Mouse (Mus musculus) retina, postnatal 7 days (tissue): ENCODE results near the gene Cenpu.
A peak's percentile ranks its signal among the peaks of the same experiment; 100 is the strongest.

Experiments used
- DNase-seq: peaks from one replicate; pipeline ENCODE4 v3.0.0-alpha.2; 2012; ENCODE audit warnings: low read depth, low spot score

Gene Cenpu

DNA sequence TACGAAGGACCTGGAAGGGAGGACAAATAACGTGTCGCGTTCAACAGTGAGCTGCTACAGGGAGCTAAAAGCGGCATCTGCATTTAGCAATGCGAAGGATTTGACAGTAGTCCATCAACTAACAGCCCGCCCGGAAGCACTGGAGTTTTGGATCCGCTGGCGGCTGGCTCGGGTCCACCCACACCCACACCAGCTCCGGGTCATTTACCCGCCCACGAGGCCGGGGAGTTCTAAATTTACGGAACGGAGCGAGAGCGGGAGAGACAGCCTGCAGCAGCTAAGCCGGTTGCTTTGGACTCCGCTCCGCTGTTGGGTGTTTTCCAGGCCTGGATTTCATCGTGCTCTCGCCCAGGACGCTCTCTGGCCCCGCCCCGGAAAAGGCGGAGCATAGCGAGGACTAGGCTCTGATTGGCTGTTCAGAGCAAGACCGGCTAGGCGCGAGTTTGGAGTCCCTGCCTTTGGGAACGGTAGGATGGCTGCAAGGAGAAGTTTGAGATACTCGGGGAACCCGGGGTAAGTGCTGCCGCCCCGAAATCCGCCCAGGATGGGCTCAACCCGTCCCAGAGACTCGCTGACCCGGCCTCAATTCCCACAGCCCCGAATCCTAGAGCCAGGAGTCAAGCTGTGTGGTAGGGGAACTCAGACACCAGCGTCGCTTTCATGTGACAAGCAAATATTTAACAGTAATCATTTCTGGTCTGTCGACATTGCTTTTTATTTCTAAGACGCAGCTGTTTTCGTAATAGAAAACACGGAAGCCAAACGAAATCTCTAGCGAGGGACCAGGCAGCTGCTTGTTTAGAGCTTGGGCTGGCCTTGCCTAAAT is at the start of gene Cenpu:
TSS of gene Cenpu (plus strand) at position 414 of the 826 bp plus-strand sequence.
- peak; percentile 99 for DNase-seq

DNA sequence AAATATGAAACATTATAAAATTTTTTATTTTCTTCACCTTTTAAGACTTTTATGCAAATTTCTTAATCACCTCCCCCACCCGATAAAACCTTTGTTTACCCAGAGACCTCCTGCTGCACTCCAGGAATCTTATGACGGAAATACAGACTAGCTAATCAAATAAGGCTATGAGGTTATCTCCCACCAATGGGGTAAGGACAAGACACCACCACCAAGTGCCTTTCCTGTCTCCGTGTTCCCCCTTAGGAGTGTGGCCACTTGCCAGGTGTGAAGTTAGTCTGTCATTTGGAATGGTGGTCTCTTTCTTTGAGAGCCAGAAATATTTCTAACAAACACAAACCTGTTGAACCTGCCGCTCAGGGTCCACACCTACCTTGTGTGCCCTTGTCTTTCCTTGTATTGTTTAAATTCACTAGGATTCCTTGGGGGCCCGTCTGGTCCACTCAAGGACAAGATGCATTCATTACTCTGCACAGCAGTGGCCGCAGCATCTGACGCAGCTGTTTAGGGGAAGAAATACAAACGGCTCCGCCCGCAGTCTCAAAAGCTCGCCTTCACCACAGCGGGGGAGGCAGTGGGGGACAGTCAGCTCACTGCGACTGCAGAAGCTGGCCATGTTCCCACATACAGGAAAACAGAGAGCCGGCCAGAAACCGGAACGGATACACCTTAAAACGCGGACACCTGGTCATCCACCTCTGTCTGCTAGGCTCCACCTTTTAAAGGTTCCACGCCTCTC is 49.3 kb upstream of the Cenpu start:
- DNase-seq: no peak

DNA sequence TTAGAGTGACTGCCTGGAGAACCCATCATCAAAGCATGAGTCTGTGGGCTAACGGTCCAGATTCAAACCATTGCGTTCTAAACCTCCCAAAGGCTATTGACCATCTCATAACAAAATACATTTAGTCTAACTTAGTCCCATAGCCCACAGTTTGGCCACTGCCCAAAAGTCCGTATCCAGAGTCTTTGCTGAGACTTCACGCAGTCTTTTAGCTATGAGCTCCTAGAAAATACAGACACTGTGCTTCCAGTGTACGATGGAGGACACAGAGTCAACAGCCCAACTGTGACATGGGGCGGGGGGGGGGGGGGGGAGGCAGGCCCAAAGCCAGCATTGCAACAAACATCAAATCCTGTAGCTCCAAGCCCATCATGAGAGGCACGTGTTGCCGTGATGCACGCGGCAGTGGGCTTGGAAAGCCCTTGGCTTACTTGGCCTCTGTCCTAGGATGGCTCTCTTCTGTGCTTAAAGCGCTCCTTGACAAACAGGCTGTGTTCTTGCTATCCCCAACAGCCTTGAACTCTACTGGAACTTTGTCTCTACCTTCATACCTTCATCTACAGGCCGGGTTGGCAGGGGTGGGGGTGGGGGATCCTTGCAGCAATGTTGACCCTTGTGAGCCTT is 48.6 kb upstream of the Cenpu start:
- no peak for DNase-seq

DNA sequence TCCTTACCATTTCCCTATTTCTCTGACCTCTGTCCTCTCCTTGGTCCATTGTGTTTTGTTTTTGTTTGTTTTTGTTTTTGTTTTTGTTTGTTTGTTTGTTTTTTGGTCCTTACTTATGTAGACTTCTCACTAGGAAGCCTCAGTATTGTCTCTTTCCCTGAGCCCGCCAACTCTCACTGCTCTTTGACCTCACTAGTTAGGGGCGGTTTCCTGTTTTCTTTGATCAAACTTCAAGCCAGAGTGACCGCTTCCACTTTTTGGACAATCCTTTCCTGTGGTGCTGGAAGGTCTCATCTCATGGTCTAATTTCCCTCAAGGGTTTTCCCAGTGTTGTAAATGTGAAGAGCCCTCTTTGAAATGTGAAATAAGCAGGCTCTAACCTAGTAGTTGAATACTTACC is 47.6 kb upstream of the Cenpu start:
- no peak for DNase-seq

DNA sequence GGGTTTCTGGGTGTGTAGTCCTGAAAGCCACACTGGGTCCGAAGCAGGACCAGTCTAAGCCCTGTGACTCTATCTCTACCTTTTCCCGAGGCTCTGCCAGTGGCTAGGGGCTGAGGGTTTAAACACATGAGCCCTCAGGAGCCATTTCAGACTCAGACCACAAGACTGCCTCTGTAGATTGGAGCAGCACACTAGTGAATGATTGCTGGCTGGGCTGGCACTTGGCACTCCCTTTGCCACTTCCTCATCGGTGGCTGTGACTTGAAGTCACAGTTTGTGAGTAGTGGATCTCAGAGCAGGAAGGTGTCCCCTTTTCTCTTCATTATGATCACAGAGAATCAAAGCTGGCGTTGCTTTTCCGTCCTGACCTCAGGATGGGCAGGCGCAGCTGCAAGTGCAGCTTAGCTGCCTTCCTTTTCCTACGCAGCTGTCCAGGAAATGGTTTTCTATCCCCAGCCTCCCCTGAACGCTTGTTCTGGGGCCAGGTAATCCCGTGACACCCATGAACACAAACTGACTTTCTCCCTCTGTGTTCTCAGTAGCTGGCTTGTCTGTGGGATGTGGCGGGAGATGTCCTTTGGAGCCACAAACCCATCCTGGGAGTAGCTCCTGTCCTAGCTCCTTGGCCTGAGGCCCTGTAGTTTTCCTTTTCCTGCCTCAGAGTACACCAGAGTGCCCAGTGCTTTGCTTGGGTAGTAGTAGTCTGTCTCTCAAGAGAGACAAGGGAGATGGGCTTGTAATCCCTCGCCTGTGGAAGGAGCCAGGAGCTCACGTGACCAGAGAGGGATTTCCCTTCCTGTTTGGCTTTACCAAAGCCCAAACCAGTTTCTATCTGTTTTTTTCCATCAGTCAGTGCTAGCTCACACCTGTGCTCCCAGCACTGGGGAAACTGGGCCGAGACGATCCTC is 43.1 kb upstream of the Cenpu start:
- DNase-seq: no peak

DNA sequence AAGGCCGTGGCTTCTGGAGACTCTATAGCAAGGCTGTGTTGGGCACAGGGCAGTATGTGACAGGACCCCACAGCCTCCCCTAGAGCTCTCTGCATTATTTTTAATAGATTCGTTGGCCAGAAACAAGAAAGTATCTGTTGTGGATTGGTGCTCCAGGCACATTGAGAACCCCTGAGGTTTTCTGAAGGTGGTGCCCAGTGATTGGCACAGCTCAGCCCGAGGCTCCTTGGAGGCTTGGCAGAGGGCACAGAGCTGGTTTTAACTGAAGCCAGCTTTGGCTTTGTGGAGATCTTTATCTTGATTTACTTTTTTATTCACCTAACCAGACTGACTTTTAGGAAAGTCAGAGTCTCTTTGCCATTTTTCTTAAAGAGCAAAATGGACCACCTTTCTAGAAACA is 42.4 kb upstream of the Cenpu start:
- DNase-seq: no peak

DNA sequence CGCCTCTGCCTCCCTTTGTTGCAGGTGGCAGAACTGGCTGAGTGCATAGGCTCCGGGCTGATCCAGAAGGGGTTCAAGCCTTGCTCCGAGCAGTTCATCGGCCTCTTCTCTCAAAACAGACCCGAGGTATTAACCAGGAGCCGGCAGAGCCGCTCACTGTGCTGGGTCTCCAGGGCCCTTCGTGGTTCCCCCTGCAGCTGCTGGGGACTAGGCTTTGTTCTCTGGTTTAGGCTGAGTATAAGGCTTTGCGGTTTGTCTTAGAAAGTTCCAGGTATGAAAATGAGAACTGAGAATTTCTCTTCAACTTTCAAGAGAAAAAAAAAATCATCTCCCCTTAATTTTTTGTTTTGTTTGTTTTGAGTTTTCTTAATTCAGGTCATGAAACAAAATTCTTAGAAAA is 40.5 kb upstream of the Cenpu start:
- DNase-seq: no peak

DNA sequence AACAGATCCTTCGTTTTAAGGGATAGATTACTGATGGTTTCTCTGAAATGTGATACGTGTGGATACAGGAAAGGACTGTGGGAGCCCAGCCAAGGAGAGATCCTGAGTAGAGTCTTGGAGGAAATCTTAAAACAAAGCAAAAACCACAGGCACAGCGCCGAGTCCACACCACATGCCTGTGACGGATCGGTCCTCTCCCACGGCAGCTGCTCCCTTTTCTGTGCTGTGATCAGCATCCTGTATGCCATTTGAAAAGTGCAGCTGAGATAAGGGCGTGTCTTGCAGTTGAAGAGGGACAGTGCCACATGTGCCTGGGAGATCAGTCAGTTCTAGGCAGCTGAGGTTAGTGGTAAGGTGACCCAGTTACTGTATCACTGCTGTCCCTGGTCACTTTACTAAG is 39.3 kb upstream of the Cenpu start:
- DNase-seq: no peak

DNA sequence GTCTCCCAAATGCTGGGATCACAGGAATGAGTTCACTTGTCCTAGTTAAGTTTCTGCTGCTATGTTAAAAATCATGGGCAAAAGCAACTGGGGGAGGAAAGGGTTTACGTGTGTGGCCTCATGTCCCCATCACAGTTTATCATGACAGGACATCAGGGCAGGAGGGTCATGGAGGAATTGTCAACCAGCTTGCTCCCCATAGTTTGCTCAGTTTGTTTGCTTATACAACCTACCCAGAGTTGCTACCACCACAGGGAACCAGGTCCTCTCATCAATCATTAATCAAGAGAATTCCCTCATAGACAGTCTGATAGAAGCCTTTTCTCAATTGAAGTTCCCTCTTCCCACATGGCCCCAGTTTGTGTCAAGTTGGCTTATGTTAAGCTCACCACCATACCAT is 37.8 kb upstream of the Cenpu start:
- no peak for DNase-seq

DNA sequence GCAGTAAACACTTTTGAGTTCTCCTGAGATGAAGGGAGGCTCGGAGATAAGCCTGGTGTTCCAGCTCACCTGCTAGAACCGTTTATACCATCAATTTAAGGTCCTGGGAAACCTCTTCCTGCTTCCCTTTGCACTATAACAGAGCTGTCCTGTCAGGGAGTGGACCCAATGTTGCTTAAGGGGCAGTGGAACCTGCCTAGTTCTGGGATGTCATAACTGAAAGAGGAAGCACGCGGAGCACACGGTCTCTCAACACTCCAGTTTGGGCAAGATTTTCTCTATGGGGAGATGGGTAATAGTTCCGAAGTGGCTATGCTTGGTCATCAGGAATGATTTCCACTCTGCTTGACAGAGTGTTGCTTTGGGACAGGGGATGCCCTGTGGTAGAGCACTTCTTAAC is 31.2 kb upstream of the Cenpu start:
- no peak for DNase-seq

DNA sequence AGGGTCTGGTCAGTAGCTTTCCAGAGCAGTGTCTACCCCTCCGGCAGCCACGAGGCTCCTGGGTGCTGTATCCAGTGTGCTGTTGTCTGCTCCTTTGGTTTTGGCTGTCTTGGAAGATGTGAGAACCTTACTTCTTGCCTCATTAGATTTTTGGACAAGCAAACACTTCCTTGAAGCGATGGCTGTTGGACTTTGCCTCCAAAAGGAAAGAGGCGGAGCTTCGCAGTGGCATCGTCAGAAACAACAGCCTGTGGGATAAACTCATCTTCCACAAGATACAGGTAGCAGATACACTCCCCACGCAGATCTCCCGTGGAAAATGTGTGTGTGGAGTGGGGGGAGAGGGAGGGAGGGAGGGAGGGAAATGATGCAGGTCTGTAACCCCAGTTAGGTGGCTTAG is 25.7 kb upstream of the Cenpu start:
- DNase-seq: no peak

DNA sequence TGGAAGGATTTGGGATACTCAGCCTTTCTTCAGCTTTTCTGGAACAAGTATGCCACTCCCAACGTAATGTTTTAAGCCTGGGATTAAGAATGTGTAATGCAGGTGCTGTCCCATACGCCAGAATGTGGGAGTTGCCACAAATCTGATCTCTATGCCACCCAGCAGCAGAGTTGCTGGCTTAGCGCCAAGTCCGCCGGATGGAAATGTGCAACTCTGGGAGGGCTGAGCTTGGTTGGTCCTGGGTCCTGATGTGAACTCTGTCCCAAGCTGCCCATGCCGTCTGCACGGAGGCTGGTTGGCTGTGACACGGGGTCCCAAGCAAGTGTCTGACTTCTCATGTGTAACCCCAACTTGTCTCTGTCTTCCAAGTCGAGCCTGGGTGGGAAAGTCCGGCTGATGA is 25.0 kb upstream of the Cenpu start:
- no peak for DNase-seq

DNA sequence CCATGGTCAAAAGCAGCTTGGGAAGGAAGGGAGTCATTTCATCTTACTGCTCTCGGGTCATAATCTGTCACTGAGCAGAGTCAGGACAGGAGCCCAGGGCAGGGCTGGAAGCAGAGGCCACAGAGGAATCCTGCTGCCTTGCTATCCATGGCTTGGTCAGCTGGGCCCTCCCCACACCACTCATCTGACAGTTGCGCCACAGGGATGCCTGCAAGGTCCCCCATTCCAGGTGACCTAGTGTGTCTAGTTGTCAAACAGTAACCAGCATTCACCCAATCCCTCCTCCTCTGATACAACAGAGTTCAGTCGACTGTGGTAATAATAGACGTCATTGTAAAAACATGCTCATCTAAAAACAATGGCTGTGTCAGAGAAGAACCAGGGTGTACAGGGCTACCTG is 22.3 kb upstream of the Cenpu start:
- no peak for DNase-seq

DNA sequence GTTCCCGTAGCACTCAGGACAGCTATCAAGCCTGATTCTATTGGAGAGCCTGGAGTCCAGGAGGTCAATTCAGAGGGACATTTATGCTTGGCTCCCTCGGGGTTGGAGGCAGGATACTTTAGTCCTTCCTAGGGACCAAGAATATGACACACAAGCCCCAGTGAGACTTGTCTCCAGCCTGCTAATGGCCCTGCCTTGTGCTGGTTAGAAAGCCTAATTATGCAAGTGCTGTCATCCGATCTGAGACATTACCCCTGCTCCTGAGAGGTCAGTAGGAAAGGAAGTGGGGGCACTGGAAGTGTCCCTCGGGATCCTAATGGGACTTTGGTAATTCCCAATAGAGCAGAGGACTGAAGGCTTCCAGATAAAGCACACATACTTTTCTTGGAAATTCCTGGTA is 21.3 kb upstream of the Cenpu start:
- no peak for DNase-seq

DNA sequence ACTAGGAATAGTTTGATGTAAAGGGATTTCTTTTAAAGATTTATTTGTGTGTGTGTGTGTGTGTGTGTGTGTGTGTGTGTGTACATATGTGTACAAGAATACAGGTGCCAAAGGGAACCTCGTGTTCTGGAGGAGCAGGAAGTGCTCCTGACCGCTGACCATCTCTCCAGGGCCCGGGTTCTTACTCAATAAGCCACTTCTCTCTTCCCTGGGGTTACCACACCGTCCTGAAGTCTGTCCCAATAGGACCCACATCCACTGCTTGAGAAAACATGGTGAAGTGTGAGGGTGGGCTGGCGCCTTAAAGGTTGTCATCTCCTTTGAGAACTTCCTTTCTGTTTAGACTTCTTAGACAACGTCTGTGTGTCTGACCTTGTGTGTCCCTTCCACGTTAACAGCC is 17.9 kb upstream of the Cenpu start:
- DNase-seq: no peak

DNA sequence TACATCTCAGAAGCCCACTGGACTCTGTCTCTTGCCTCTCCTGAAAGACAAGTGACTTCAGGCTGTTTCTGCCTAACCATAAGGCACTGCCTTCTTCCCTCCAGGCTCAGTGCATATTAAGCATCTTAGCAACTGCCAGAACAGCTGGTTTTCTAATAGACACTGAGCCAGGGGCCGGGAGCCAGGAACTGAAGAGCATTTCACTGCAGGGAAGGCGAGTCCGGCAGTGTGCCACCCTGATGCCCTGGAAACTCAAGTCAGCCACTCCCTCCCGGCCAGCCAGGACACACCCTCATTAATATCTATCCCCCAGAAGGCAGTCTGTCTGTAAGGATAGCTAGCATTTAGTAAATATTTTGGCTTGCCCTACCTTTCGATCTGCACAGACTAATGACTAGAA is 12.1 kb upstream of the Cenpu start:
- no peak for DNase-seq

DNA sequence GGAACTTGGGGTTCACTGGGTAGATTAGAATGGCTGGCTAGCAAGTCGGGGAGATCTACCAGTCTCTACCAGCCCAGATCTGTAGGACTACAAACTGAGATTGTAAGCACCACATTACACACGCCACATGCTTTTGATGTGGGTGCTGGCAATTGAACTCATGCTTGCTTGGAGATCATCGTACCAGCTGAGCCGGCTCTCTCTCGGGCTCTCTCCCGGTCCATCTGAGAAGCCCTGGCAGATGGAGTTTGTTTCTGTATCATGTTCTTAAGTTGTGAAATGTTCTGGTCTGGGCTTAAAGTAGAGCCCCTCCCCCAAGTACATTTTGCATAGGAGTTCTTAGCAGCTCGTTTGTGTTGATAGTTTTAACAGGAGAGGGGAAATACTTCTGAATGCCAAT is 8.6 kb upstream of the Cenpu start:
- DNase-seq: no peak

DNA sequence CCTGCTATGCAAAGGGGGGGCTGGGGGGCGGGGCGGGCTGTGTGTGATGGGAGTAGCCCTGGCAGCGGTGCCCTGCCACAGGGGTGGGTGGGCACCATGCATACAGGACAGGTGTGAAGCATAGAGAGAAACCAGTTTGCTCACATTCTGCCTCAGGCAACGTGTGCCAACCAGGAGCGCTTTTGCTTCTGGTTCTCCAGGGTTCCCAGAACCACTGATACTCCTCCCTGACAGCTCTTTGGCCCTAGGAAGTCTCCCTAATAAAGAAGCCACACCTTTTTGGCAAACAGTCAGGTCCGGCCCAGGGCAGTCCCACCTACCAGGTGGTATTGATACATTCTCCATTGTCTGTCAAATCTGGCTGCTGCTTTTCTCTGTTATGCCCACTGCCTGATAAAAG is 8.2 kb upstream of the Cenpu start:
- no peak for DNase-seq

DNA sequence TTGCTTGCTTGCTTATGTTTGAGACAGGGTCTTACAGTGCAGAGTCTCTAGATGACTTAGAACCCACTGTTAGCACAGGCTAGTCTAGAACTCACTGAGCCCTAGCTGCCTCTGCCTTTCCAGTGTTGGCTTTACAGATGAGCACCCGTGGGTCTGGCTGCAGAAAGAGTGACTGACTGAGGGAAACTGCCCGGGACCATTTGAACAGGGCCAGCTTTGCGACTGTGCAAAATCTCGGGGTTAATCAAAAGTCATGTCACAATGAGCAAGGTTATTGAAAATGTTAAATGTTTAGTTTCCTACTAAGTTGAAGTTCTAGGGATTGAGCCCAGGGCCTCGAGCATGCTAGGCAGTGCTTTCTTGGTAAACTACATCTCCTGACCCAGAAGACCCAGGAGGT is 6.0 kb upstream of the Cenpu start:
- no peak for DNase-seq

DNA sequence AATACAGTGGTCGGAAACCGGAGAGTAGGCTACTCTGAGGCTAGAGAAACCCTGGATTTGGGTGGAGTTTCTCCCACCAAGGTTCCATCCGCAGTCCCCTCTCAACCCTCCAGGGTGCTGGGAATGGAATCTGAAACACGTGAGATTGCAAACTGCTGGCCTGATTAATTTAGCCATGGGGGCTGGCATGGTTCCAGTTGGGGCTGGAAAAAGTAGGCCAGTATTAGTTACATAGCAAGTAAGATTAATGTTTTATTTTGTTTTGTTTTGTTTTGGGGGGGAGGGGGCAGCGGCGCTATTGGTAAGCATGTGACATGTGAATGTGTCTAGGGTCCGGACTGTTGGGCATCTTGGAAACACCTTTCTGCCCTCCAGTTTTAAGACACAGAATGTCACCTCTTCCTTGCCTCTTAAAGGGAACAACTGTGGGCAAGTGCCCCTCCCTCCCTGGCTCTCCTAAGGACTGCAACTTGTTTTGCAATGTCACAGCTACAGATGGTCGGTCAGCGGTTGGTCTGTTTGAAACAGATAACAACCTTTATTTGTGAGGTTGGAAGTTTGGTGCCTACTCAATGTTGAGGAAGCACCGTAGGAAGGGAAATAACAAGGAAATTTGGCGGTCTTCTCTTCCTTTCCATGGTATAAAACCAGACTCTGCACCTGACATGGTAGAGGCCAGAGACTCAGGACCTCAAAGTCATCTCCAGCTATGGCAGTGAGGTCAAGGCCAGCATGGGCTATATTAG is 5.2 kb upstream of the Cenpu start:
- no peak for DNase-seq

DNA sequence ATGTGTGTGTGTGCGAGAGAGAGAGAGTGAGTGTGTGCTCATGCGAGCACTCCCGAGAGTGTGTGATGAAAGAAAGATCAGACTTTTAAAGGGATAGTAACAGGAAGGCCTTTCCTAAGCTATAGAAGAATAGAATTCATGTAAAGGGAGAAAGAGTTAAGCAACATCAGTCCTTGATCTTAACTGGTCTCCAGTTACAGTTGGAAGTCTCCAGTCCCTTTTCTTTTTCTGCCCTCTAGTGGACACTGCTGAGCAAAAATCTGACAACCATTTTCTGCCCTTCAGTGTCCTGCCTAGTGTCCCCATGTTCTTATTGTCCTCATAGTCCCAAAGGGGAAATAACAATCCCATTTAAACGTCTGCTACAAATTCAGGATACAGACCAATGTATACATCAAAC is 4.6 kb upstream of the Cenpu start:
- DNase-seq: peak; percentile 67
